ENCODE assay signal across 10 mouse cellular contexts in genomic region chr9:105389289-105389688, GRCm38 (mm10). TPM values are rescaled to one million over a fixed set of nuclear protein-coding genes. Genes with fewer than 3 reads are reported as not detected.
DNase-seq lines count a peak whose midpoint lies in the region; ATAC-seq and TF ChIP-seq lines count a peak whose summit lies in the region.
"Had no signal": no experiment of that assay in that cellular context is flagged by ENCODE, and none has a peak within 500 bp of the region (broad histone marks: within the 10 kb centered on the region; RNA-seq: fewer than 3 reads in every experiment).

No protein-coding gene starts in this region.

- H3K4me1 ChIP-seq in kidney, adult 2 months (ENCODE audit: control insufficient read depth, insufficient read depth, low read length) = no peaks in the 10 kb centered on the region
- no peaks in the 10 kb centered on the region for H3K4me1 ChIP-seq in kidney, embryonic 14.5 days (ENCODE audit: control insufficient read depth, insufficient read depth, low read length)
- no peaks in the 10 kb centered on the region for H3K4me1 ChIP-seq in embryonic fibroblast, embryonic 13.5 days (ENCODE audit: control insufficient read depth, insufficient read depth, low read length)
- H3K4me1 ChIP-seq in liver, adult 2 months (ENCODE audit: control insufficient read depth, insufficient read depth, low read length) = no peaks in the 10 kb centered on the region
- H3K4me1 ChIP-seq: neural tube, embryonic 12.5 days had no signal

- no peak for ATAC-seq in kidney, embryonic 14.5 days (ENCODE audit: low FRiP score, low TSS enrichment)

- 6% methylated on average over 4 of the region's 4 CpGs for WGBS in kidney, adult 2 months
- WGBS in kidney, embryonic 14.5 days = 23% methylated on average over 4 of the region's 4 CpGs
- 5% methylated on average over 4 of the region's 4 CpGs for WGBS in liver, adult 2 months

- no peaks in the 10 kb centered on the region for H3K27me3 ChIP-seq in kidney, adult 2 months (replicated peaks; ENCODE audit: control insufficient read depth, insufficient read depth, low read length)
- 0 out of 2 replicates have a peak, but pooled peaks cover 3% of the 10 kb centered on the region for H3K27me3 ChIP-seq in kidney, embryonic 14.5 days (ENCODE audit: control insufficient read depth, insufficient read depth, low read length)
- no peaks in the 10 kb centered on the region for H3K27me3 ChIP-seq in liver, adult 2 months (ENCODE audit: control insufficient read depth, insufficient read depth, low read length)
- H3K27me3 ChIP-seq: neural tube, embryonic 12.5 days had no signal

- no peaks in the 10 kb centered on the region for H3K36me3 ChIP-seq in kidney, adult 2 months (ENCODE audit: control insufficient read depth, insufficient read depth, low read length)
- H3K36me3 ChIP-seq in kidney, embryonic 14.5 days (ENCODE audit: control insufficient read depth, insufficient read depth, low read length) = no peaks in the 10 kb centered on the region
- H3K36me3 ChIP-seq in liver, adult 2 months (ENCODE audit: control insufficient read depth, insufficient read depth, low read length) = no peaks in the 10 kb centered on the region
- H3K36me3 ChIP-seq: neural tube, embryonic 12.5 days had no signal

- no peak overlapping the region for H3K4me3 ChIP-seq in kidney, adult 2 months (ENCODE audit: insufficient read depth, low read depth, low read length)
- H3K4me3 ChIP-seq in kidney, embryonic 14.5 days (ENCODE audit: low read length) = no peak overlapping the region
- H3K4me3 ChIP-seq in embryonic fibroblast, embryonic 13.5 days (ENCODE audit: insufficient read depth, low read length) = no peak overlapping the region
- H3K4me3 ChIP-seq in liver, adult 2 months (ENCODE audit: insufficient read depth, low read depth, low read length) = no peak overlapping the region
- H3K4me3 ChIP-seq: erythroblast, embryonic 14.5 days; neural tube, embryonic 12.5 days had no signal

- peak; percentile 65 for DNase-seq in kidney, adult 2 months
- peak; percentile 79 for DNase-seq in adrenal gland, postnatal 14 days
- DNase-seq in kidney, adult 8-10 months = peak; percentile 27 to 78
- peak; percentile 23 for DNase-seq in liver, adult 2 months (ENCODE audit: extremely low read depth, low read depth, low spot score)
- DNase-seq in retina, adult 2 months (ENCODE audit: low read depth, low spot score) = peak; percentile 29
- DNase-seq in thymus, postnatal 4 days = peak; percentile 85

- no peak overlapping the region for H3K27ac ChIP-seq in kidney, adult 2 months (ENCODE audit: insufficient read depth, low read depth, low read length)
- no peak overlapping the region for H3K27ac ChIP-seq in kidney, embryonic 14.5 days (ENCODE audit: low read depth, low read length)
- no peak overlapping the region for H3K27ac ChIP-seq in embryonic fibroblast, embryonic 13.5 days (ENCODE audit: insufficient read depth, low read length)
- H3K27ac ChIP-seq in liver, adult 2 months (replicated peaks; ENCODE audit: insufficient read depth, low read depth, low read length) = no peak overlapping the region
- H3K27ac ChIP-seq: neural tube, embryonic 12.5 days had no signal

- no peaks in the 10 kb centered on the region for H3K9me3 ChIP-seq in kidney, embryonic 14.5 days (ENCODE audit: control insufficient read depth, low read length)
- H3K9me3 ChIP-seq: neural tube, embryonic 12.5 days had no signal

- H3K9ac ChIP-seq in kidney, embryonic 14.5 days (ENCODE audit: low read depth, low read length) = no peak overlapping the region
- no peak overlapping the region for H3K9ac ChIP-seq in liver, adult 2 months (ENCODE audit: low read depth, low read length)
- H3K9ac ChIP-seq: neural tube, embryonic 12.5 days had no signal

- peak; percentile 56 for TF ChIP-seq CTCF in kidney, adult 2 months (conservative IDR thresholded peaks at IDR 0.05; ENCODE audit: insufficient read depth, insufficient read length, low read depth, low read length)
- 0 out of 2 replicates have a peak, but pooled peaks have one; percentile 11 for TF ChIP-seq CTCF in embryonic fibroblast, embryonic 13.5 days (IDR thresholded peaks at IDR 0.05; ENCODE audit: borderline replicate concordance, insufficient read depth, low read length)
- TF ChIP-seq CTCF in liver, adult 2 months (IDR thresholded peaks at IDR 0.05; ENCODE audit: low read depth, low read length) = peak; percentile 54

- no peak overlapping the region for H3K4me2 ChIP-seq in kidney, embryonic 14.5 days (replicated peaks; ENCODE audit: low read depth, low read length)
- H3K4me2 ChIP-seq: neural tube, embryonic 12.5 days had no signal

- no peak for TF ChIP-seq POLR2A in kidney, adult 2 months (IDR thresholded peaks at IDR 0.05; ENCODE audit: low read depth, low read length)
- TF ChIP-seq POLR2A in embryonic fibroblast, embryonic 13.5 days (IDR thresholded peaks at IDR 0.05; ENCODE audit: low read depth, low read length) = no peak
- TF ChIP-seq POLR2A in liver, adult 2 months (IDR thresholded peaks at IDR 0.05; ENCODE audit: extremely low read depth, insufficient read depth, low read length) = no peak

- H3K79me2 ChIP-seq in liver, adult 2 months (ENCODE audit: control insufficient read depth, insufficient read depth, low read length) = no peaks in the 10 kb centered on the region

RNA-seq across cellular contexts. Expression of gene Aste1, which starts 5.9 kb away (rescaled TPM):
- 6.1 and 7.3 TPM in 2 replicates for polyA plus RNA-seq in kidney, adult 2 months (2012; rRNA removed)
- 10.3 and 17.8 TPM in 2 replicates for polyA plus RNA-seq in kidney, embryonic 14.5 days (2014; fragmentation: Nextera tagmentation; extraction: Ambion mirVana)
- total RNA-seq in adrenal gland, postnatal 14 days (2021) = 12.4 and 12.7 TPM in 2 replicates
- 12.6 and 15.9 TPM in 2 replicates for polyA plus RNA-seq in embryonic fibroblast, embryonic 13.5 days (2011; ENCODE audit: insufficient read length, low read depth, missing spikeins)
- total RNA-seq in liver, adult 2 months (2014; rRNA removed) = 3.2 and 3.6 TPM in 2 replicates
- 2.2 and 2.5 TPM in 2 replicates for polyA plus RNA-seq in liver, adult 2 months (2012; rRNA removed)

RNA-seq across cellular contexts. Expression of gene Nek11, which starts 6.0 kb away (rescaled TPM):
- polyA plus RNA-seq in kidney, adult 2 months (2012; rRNA removed) = 0.17 and 0.22 TPM in 2 replicates
- polyA plus RNA-seq in kidney, embryonic 14.5 days (2014; fragmentation: Nextera tagmentation; extraction: Ambion mirVana) = 0.20 and 0.49 TPM in 2 replicates
- total RNA-seq in adrenal gland, postnatal 14 days (2021) = 0.19 TPM in 1 of 2 replicates, not detected in the other
- 0.54 and 0.85 TPM in 2 replicates for polyA plus RNA-seq in embryonic fibroblast, embryonic 13.5 days (2011; ENCODE audit: insufficient read length, low read depth, missing spikeins)
- not detected in 2 replicates for total RNA-seq in liver, adult 2 months (2014; rRNA removed)
- polyA plus RNA-seq in liver, adult 2 months (2012; rRNA removed) = not detected in 2 replicates
- polyA plus RNA-seq: erythroblast, embryonic 14.5 days had no signal

Comparison
In these comparisons a context has a peak if more than half of its experiments do, and no peak if none do; other contexts are left out.
1. DNase-seq: peak in every context shown above with its lines; median percentile 85 in thymus, postnatal 4 days; 79 in adrenal gland, postnatal 14 days; 65 in kidney, adult 2 months; 52 in kidney, adult 8-10 months; 29 in retina, adult 2 months; 23 in liver, adult 2 months.